Mouse (Mus musculus) thymus, adult 2 months (tissue): ENCODE results near the gene Gm10271. TPM values are rescaled to one million over a fixed set of nuclear protein-coding genes. Genes with fewer than 3 reads are reported as not detected.
A peak's percentile ranks its signal among the peaks of the same experiment; 100 is the strongest.

Source experiments
- DNase-seq: peaks from one replicate; pipeline ENCODE4 v3.0.0; 2021
- H3K27ac ChIP-seq: fragments of 200-500 bp; 2 replicates; pipeline ENCODE4 v1.5.1; 2012; ENCODE audit warnings: low read length, control low read depth; ENCODE audit not compliant: control insufficient read depth, insufficient read depth
- H3K27me3 ChIP-seq: fragments of 200-500 bp; 2 replicates; pipeline ENCODE4 v1.6.1; 2012; ENCODE audit warnings: mild to moderate bottlenecking, low read length, moderate library complexity, mixed read lengths; ENCODE audit not compliant: control insufficient read depth, insufficient read depth
- H3K36me3 ChIP-seq: fragments of 200-500 bp; 2 replicates; pipeline ENCODE4 v1.6.1; 2012; ENCODE audit warnings: mild to moderate bottlenecking, low read length, moderate library complexity; ENCODE audit not compliant: control insufficient read depth, insufficient read depth
- H3K4me1 ChIP-seq: fragments of 200-500 bp; replicated peaks from 2 replicates; pipeline ENCODE4 v1.6.1; 2012; ENCODE audit warnings: low read length; ENCODE audit not compliant: control insufficient read depth, insufficient read depth
- H3K4me3 ChIP-seq: fragments of 200-500 bp; 2 replicates; pipeline ENCODE4 v1.5.1; 2012; ENCODE audit warnings: mild to moderate bottlenecking, low read length, control low read depth, moderate library complexity; ENCODE audit not compliant: control insufficient read depth, insufficient read depth
- CTCF ChIP-seq: fragments of 200-500 bp; IDR thresholded peaks from 2 replicates; pipeline ENCODE4 v1.5.1; 2012; ENCODE audit warnings: mild to moderate bottlenecking, control low read depth, low read length, moderate library complexity, borderline replicate concordance; ENCODE audit not compliant: control insufficient read depth, poor library complexity, insufficient read depth; ENCODE audit errors: extremely low read depth
- POLR2A ChIP-seq: fragments of 200-500 bp; IDR thresholded peaks from 2 replicates; pipeline ENCODE4 v1.6.1; 2012; ENCODE audit warnings: mild to moderate bottlenecking, low read length, control low read depth, moderate library complexity; ENCODE audit not compliant: control insufficient read depth, poor library complexity, insufficient read depth; ENCODE audit errors: extremely low read depth
- WGBS: fragments of 180-500 bp; shearing (Covaris S2); methylation state at CpG from one replicate; pipeline ENCODE4 v1.1.7; 2018; 5-methylcytosine and 5-hydroxymethylcytosine counted together
- polyA plus RNA-seq: library from polyadenylated mRNA; depleted of rRNA; stranded (reverse); fragments of >200 nt; gene quantifications from 2 replicates; pipeline ENCODE4 v1.2.3, GENCODE M21; 2012

The Gm10271 gene
- polyA plus RNA-seq, 1 experiment = not detected

GRCm38 (mm10) chr10:116944940-116945339 lies 27.5 kb downstream of the Gm10271 start:
- Histone ChIP-seq H3K36me3 (peaks cover 7% of the 10 kb centered on the region; the same call in 1 of the 2 replicates), H3K4me3 (no peak overlapping the region), H3K4me1 (peaks cover 6% of the 10 kb centered on the region), H3K27ac (no peak overlapping the region), H3K27me3 (no peaks in the 10 kb centered on the region)
- TF ChIP-seq POLR2A (no peak), CTCF (no peak)
- 79% methylated on average over 10 of the region's 10 CpGs for WGBS
- no peak for DNase-seq

- WGBS = 93% methylated on average over 3 of the region's 3 CpGs
These were observed 28.3 kb downstream of the Gm10271 start for GRCm38 (mm10) chr10:116944144-116944543.

GRCm38 (mm10) chr10:116943025-116943424 lies 29.4 kb downstream of the Gm10271 start:
- H3K4me1 ChIP-seq = peaks cover 3% of the 10 kb centered on the region

More at GRCm38 (mm10) chr10:116944144-116944543, 28.3 kb downstream of the Gm10271 start:
- Histone ChIP-seq H3K27ac (no peak overlapping the region), H3K4me1 (peaks cover 3% of the 10 kb centered on the region), H3K4me3 (no peak overlapping the region), H3K27me3 (no peaks in the 10 kb centered on the region), H3K36me3 (peaks cover 9% of the 10 kb centered on the region; the same call in 1 of the 2 replicates)
- no peak for DNase-seq
- no peak for TF ChIP-seq POLR2A
- no peak for TF ChIP-seq CTCF

GRCm38 (mm10) chr10:116935028-116935427 lies 37.4 kb downstream of the Gm10271 start:
- TF ChIP-seq CTCF (no peak), POLR2A (no peak)
- WGBS = 35% methylated on average over 12 of the region's 12 CpGs
- no peak for DNase-seq
- H3K4me3 ChIP-seq = no peak overlapping the region
- H3K4me1 ChIP-seq = peaks cover 23% of the 10 kb centered on the region
- H3K27ac ChIP-seq = no peak overlapping the region
- no peaks in the 10 kb centered on the region for H3K27me3 ChIP-seq
- H3K36me3 ChIP-seq = peaks cover 27% of the 10 kb centered on the region

More at GRCm38 (mm10) chr10:116943025-116943424, 29.4 kb downstream of the Gm10271 start:
- Histone ChIP-seq H3K4me3 (no peak overlapping the region), H3K27ac (no peak overlapping the region), H3K27me3 (no peaks in the 10 kb centered on the region), H3K36me3 (peaks cover 20% of the 10 kb centered on the region)
- DNase-seq = peak; percentile 36
- TF ChIP-seq POLR2A = no peak
- peak; percentile 63; the same call in 1 of the 2 replicates for TF ChIP-seq CTCF
- WGBS = 96% methylated on average over 6 of the region's 6 CpGs

GRCm38 (mm10) chr10:116933794-116934193 lies 38.6 kb downstream of the Gm10271 start:
- H3K36me3 ChIP-seq = peaks cover 21% of the 10 kb centered on the region
- no peak for DNase-seq
- TF ChIP-seq POLR2A (no peak), CTCF (no peak)
- peaks cover 26% of the 10 kb centered on the region for H3K4me1 ChIP-seq
- 93% methylated on average over 7 of the region's 7 CpGs for WGBS
- no peaks in the 10 kb centered on the region for H3K27me3 ChIP-seq
- H3K4me3 ChIP-seq = no peak overlapping the region
- no peak overlapping the region for H3K27ac ChIP-seq

- WGBS = 95% methylated on average over 13 of the region's 13 CpGs
- DNase-seq = no peak
- TF ChIP-seq CTCF (no peak), POLR2A (no peak)
- peaks cover 28% of the 10 kb centered on the region for H3K4me1 ChIP-seq
- H3K4me3 ChIP-seq = no peak overlapping the region
- no peak overlapping the region for H3K27ac ChIP-seq
- H3K27me3 ChIP-seq = no peaks in the 10 kb centered on the region
- peaks cover 7% of the 10 kb centered on the region for H3K36me3 ChIP-seq
These were observed 40.0 kb downstream of the Gm10271 start for GRCm38 (mm10) chr10:116932418-116932817.
